Mouse (Mus musculus) cerebellum, postnatal 36 days (tissue): Measurements from ENCODE around the gene Asb14.
"Not testable (repeated sequence)": the region's sequence is repeated elsewhere in the genome, so short reads cannot be mapped to it uniquely, and the experiment has no call there.

Source experiments
- DNase-seq, 2 experiments: peaks; one replicate each; pipeline ENCODE4 v3.0.0; 2021 to 2022; ENCODE audit warnings: mixed read lengths in 2 of 2

The Asb14 gene

GRCm38 (mm10) chr14:26894392-26894791 is at the start of gene Asb14:
Gene Asb14 (plus strand): TSS chr14:26894557.
- no peak for DNase-seq

- no peak for DNase-seq
Measured at GRCm38 (mm10) chr14:26853053-26853452, 41.3 kb upstream of the Asb14 start.

- no peak for DNase-seq
Measured at GRCm38 (mm10) chr14:26854066-26854465, 40.3 kb upstream of the Asb14 start.

- peak in 1 of 2 experiments; percentile 7 for DNase-seq
Measured at GRCm38 (mm10) chr14:26858364-26858763, 36.0 kb upstream of the Asb14 start.

- peak in 1 of 2 experiments; percentile 25 for DNase-seq
Measured at GRCm38 (mm10) chr14:26859024-26859423, 35.3 kb upstream of the Asb14 start.

GRCm38 (mm10) chr14:26867356-26867755 is 27.0 kb upstream of the Asb14 start:
- DNase-seq = no peak

- no peak for DNase-seq
Measured at GRCm38 (mm10) chr14:26868299-26868698, 26.1 kb upstream of the Asb14 start.

- no peak for DNase-seq
Measured at GRCm38 (mm10) chr14:26878756-26879155, 15.6 kb upstream of the Asb14 start.

GRCm38 (mm10) chr14:26879976-26880375 is 14.4 kb upstream of the Asb14 start:
- no peak for DNase-seq

GRCm38 (mm10) chr14:26881700-26882099 is 12.7 kb upstream of the Asb14 start:
- no peak for DNase-seq

- no peak for DNase-seq
Measured at GRCm38 (mm10) chr14:26887244-26887643, 7.1 kb upstream of the Asb14 start.

GRCm38 (mm10) chr14:26890777-26891176 is 3.6 kb upstream of the Asb14 start:
- DNase-seq = no peak

GRCm38 (mm10) chr14:26899490-26899889 is 5.1 kb downstream of the Asb14 start:
- no peak for DNase-seq

- DNase-seq = no peak
Measured at GRCm38 (mm10) chr14:26900893-26901292, 6.5 kb downstream of the Asb14 start.

- DNase-seq = no peak
Measured at GRCm38 (mm10) chr14:26907401-26907800, 13.0 kb downstream of the Asb14 start.

- not testable (repeated sequence) for DNase-seq
Measured at GRCm38 (mm10) chr14:26910461-26910860, 16.1 kb downstream of the Asb14 start.

GRCm38 (mm10) chr14:26911201-26911600 is 16.8 kb downstream of the Asb14 start:
- no peak for DNase-seq

- DNase-seq = no peak
Measured at GRCm38 (mm10) chr14:26911826-26912225, 17.5 kb downstream of the Asb14 start.

GRCm38 (mm10) chr14:26913681-26914268 is 19.4 kb downstream of the Asb14 start:
- DNase-seq = no peak

GRCm38 (mm10) chr14:26919310-26919709 is 25.0 kb downstream of the Asb14 start:
- DNase-seq = no peak

- DNase-seq = no peak
Measured at GRCm38 (mm10) chr14:26923702-26924421, 29.5 kb downstream of the Asb14 start.

GRCm38 (mm10) chr14:26934891-26935290 is 40.5 kb downstream of the Asb14 start:
- DNase-seq = no peak

GRCm38 (mm10) chr14:26935558-26935957 is 41.2 kb downstream of the Asb14 start:
- DNase-seq = no peak

GRCm38 (mm10) chr14:26956139-26956538 is 61.8 kb downstream of the Asb14 start:
- not testable (repeated sequence) for DNase-seq

- no peak for DNase-seq
Measured at GRCm38 (mm10) chr14:26960518-26960917, 66.2 kb downstream of the Asb14 start.
